Mouse (Mus musculus) heart, postnatal 10 days (tissue): Measurements from ENCODE around the gene Sstr3. TPM values are rescaled to one million over a fixed set of nuclear protein-coding genes. Genes with fewer than 3 reads are reported as not detected.

Experiments
- DNase-seq, 2 experiments: peaks; one replicate each; pipeline ENCODE4 v3.0.0; 2021
- intact Hi-C: fragments of 180-260 bp; cut with DNase I; formaldehyde crosslinking; loops from one replicate; pipeline ENCODE4 v1.15.1; 2025
- total RNA-seq, 2 experiments: library from RNA; stranded (reverse); gene quantifications; 2 replicates each; pipeline ENCODE4 v1.2.3; 2021

Sstr3 gene
- total RNA-seq, 2 experiments from 2014 or later: 0.20 TPM; not detected in 1

- intact Hi-C loops: loop anchor here (1.0 to 5.0 kb wide), 4 partner anchors 18 to 355 kb away; no protein-coding TSS in a partner anchor
- DNase-seq: peak; percentile 99 to 100
Observed at GRCm38 (mm10) chr15:78531901-78532469, 12.5 kb downstream of the Sstr3 start.

DNA sequence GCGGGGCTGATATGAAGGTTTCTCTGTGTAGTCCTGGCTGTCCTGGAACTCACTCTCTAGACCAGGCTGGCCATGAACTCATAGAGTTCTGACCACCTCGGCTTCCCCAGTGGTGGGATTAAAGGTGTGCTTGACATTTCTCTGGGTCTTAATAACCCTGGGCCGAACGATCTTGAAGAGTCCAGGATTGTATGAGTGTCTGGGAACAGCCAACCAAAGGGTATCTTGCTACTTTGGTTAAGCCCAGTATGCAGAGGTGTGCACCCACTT is 13.1 kb downstream of the Sstr3 start:
- peak in 1 of 2 experiments; percentile 43 for DNase-seq
- intact Hi-C loops: loop anchor here (5.0 kb wide), 1 partner anchor 354 kb away; no protein-coding TSS in a partner anchor

DNA sequence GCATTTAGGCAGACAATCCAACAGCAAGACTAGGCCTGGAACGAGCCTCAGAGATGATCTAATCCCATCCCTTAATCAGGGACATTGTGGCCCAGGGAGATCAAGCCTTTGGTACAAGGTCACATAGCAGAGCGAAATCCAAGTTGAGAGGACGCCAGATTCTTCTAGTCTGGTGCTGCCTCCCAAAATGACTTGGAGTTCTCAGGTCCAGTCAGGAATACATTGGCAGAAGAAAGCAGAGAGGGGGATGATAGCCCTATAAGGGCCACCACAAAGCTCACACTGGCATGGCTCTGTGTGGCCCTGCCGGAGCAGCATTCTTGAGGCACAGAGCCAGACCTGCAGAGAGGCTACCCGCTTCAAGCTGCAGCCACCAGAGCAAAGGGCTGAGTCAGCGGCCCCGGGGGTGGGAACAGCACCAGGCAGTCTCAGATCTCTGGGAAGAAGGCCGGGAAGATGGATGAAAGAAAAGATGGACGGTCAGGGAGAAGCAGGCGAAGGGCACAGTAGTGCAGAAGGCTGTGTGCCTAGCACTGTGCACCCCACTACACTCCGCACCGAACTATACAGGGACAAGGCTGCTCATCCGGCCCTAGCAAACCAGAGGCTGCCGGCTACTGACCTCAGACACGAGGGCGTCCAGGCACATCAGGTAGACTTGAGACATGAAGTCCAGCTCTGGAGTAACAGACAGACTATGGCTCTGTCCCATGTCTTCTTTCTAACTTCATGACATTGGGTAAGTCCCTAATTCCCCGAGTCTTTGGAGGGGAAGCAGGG is 13.6 kb downstream of the Sstr3 start, which contains the start of gene C1qtnf6:
Gene C1qtnf6 (minus strand): TSS at position 746 of the 780 bp plus-strand sequence.
- intact Hi-C loops: loop anchor here (5.0 kb wide), 1 partner anchor 354 kb away; no protein-coding TSS in a partner anchor
- peak; percentile 88 for DNase-seq

- no peak for DNase-seq
- intact Hi-C loops: loop anchor here (5.0 kb wide), 1 partner anchor 353 kb away; no protein-coding TSS in a partner anchor
Observed at GRCm38 (mm10) chr15:78530141-78530540, 14.3 kb downstream of the Sstr3 start.

- intact Hi-C loops: no loop called here
Observed at GRCm38 (mm10) chr15:78529428-78529990, 15.0 kb downstream of the Sstr3 start.

DNA sequence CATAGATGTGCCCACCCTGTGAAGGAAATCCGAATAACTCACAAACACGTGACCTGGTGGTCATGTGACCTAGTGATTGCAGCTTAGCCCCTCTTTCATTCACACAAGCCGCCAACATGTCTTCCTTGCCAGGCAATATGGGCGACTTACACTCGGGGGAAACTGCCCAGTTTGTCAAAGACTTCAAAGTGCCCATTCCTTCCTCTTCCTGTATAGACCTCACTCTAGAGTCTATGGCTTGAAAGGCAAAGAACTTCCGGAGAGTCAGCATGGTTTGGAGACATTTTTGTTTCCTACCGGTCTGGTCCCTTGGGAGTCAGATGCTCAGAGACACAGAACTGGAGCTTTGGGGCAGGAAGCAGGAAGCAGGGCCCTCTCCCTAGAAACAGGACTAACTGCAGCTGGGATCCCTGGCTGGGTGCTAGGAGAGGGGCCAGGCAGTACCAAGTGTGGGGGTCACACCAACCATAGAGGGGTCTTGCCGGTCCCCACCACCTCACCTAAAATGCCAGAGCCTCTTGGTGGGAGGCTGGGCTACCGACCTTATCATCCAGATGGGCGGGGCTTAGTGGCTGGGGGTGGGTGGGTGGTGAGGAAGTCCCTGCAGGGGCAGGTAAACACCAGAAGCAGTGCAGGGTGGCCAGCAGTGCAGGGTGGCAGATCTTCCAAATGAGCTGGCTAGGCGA is 15.6 kb downstream of the Sstr3 start:
- intact Hi-C loops: no loop called here
- peak; percentile 70 to 74 for DNase-seq

More at GRCm38 (mm10) chr15:78529428-78529990, 15.0 kb downstream of the Sstr3 start:
- DNase-seq: peak; percentile 88 to 89

- DNase-seq: peak; percentile 69 to 73
- intact Hi-C loops: no loop called here
Observed at GRCm38 (mm10) chr15:78527973-78528372, 16.5 kb downstream of the Sstr3 start.

DNA sequence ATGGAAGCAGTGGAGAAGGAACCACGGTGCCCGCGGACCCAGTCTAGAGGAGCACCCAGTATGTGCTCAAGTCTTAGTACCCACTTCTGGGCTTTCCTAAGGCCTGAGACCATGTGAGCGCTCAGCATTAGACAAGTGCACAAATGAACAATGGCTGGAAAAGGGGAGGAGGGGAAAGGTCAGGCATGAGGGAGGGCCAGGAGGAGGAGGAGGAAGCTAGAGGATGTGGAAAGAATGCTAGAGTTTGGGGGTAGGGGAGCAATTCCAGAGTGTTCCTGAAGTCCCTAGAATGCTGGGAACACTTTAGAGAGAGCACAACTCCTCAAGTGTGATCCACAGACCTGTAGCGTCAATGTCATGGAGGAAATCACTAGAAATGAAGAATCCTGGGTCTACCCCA is 20.3 kb downstream of the Sstr3 start:
- DNase-seq: no peak
- intact Hi-C loops: no loop called here

GRCm38 (mm10) chr15:78521892-78522291 is 22.6 kb downstream of the Sstr3 start:
- intact Hi-C loops: no loop called here
- no peak for DNase-seq

DNA sequence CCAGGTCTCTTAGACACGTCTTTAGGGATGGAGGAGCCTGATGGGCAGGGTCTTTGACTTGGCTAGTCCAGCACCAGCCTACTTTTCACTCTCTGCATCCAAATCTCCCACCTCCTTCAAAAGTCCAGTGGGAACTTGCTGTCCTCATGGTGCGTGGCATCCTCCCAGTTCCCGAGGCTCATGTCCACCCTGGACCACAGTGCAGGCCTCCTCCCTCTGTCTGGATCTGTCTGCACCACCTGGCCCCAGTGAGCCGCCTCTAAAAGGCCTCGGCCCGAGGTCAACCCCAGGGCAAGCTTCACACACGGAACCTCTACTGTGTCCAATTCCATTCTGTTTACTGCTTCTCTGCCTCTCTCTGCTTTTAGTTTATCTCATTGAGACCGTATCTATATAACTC is 23.2 kb downstream of the Sstr3 start:
- peak in 1 of 2 experiments; percentile 22 for DNase-seq
- intact Hi-C loops: no loop called here

DNA sequence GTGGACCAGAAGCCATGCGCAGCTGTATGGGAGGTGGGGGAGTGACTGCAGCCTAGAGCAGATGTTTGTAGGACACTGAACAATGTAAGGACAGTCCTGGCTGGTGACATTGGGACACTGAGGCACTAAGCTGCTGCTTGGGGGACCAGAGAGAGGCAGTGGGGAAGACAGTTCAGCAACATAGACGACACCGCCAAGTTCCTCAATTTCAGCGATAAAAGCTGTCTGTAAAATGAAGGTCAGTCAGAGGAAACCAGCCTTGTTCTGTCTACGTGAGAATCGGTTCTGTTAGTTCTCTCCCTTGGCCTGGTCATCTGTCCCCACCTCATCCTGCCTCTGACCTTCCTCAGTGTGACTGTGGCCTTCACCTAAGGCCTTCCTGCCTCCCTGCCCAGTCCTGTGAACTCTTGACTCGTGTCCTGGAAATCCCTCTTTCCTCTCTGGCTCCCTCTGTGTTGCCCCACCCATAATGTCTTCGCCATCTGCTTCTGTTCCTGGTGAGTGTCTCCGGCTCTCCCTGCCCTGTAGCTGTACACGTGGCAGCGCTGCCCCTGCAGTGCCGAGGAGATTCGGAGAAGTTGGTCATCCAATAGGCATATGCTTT is 24.3 kb downstream of the Sstr3 start:
- intact Hi-C loops: no loop called here
- peak; percentile 73 to 77 for DNase-seq

- intact Hi-C loops: loop anchor here (10.0 kb wide), 1 partner anchor 263 kb away; no protein-coding TSS in a partner anchor
- DNase-seq: peak in 1 of 2 experiments; percentile 49
Observed at GRCm38 (mm10) chr15:78518221-78518620, 26.3 kb downstream of the Sstr3 start.

GRCm38 (mm10) chr15:78515759-78516158 is 28.7 kb downstream of the Sstr3 start:
- intact Hi-C loops: loop anchor here (2.0 to 10.0 kb wide), 2 partner anchors 67 to 261 kb away; no protein-coding TSS in a partner anchor
- no peak for DNase-seq

DNA sequence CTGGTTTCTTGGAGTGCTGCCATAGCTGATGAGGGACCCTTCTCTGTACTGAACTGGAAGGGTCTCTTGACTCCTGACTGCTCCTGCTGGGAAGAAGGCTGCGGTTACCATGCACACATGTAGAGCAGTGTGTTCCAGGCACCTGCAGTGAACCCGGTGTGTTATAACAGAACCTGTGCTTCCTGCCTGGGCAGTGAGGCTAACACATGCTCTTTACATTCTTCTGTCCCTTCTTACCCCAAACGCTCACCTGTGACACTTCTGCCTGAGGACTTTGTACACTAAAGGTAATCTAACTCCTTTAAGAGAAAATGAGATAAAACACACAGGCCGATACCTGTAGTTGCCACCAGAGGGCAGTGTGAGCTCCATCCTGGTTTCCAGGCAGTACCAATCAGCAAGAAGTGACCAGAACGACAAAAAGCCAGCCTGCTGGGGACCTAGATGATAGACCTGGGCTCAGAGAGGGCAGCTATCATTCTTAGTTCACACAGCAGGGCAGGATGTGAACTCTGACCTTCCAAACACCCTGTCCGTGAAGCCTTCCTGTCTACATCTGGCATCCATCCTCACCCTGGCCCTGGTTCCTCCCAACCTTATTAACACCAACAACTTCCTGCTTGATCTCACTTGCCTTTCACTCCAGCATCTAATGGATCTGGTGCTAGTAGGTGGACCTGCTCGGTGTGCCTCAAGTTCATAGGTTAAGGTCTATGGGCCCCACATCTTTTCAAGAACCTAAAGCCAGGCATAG is 29.9 kb downstream of the Sstr3 start:
- intact Hi-C loops: loop anchor here (1.0 to 10.0 kb wide), 3 partner anchors 18 to 260 kb away; no protein-coding TSS in a partner anchor
- DNase-seq: peak; percentile 82 to 90

GRCm38 (mm10) chr15:78513019-78513418 is 31.5 kb downstream of the Sstr3 start:
- DNase-seq: no peak
- intact Hi-C loops: loop anchor here (2.0 to 10.0 kb wide), 2 partner anchors 64 to 258 kb away; no protein-coding TSS in a partner anchor

DNA sequence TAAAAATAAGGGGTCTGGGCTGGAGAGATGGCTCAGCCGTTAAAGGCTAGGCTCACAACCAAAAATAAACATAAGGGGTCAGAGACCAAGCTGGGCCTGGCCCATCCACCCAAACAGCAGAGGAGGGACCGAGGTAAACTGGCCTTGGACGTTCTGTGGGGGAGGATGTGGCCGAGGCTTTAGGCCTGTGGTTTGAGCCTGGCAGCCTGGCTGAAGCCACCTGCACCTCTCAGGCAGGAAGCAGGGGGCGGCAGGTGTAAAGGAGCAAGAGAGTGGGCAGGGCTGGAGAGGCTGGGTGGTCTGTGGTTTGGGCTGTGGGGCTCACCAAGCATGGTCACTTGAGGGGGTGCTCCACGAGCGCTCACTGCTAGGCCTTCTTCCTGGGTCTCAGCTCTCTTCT is 32.5 kb downstream of the Sstr3 start:
- no peak for DNase-seq
- intact Hi-C loops: loop anchor here (2.0 to 10.0 kb wide), 2 partner anchors 63 to 257 kb away; no protein-coding TSS in a partner anchor

GRCm38 (mm10) chr15:78510736-78511135 is 33.7 kb downstream of the Sstr3 start:
- no peak for DNase-seq
- intact Hi-C loops: loop anchor here (10.0 kb wide), 1 partner anchor 256 kb away; no protein-coding TSS in a partner anchor

DNA sequence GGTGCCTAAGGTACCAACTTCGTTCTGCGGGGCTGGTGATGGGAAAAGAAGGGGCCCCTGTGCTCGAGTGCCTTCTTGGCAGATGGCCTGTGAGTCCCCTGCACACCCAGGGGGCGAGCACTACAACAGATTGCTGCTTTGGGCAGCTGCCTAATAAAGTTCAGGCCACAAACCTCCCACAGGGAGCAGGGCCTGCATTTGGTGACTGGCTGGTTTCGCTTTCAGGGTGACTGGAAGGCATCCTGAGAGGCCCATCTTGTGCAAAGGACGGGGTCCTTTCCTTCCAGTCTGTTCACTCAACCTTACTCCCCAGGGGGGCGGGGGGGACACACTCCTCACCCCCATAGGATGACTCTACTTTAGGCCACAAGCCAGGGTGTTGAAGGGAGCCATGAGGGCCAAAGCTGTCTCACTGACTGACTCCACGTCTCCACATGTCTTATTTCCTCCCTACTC is 34.3 kb downstream of the Sstr3 start:
- intact Hi-C loops: loop anchor here (10.0 kb wide), 1 partner anchor 255 kb away; no protein-coding TSS in a partner anchor

DNA sequence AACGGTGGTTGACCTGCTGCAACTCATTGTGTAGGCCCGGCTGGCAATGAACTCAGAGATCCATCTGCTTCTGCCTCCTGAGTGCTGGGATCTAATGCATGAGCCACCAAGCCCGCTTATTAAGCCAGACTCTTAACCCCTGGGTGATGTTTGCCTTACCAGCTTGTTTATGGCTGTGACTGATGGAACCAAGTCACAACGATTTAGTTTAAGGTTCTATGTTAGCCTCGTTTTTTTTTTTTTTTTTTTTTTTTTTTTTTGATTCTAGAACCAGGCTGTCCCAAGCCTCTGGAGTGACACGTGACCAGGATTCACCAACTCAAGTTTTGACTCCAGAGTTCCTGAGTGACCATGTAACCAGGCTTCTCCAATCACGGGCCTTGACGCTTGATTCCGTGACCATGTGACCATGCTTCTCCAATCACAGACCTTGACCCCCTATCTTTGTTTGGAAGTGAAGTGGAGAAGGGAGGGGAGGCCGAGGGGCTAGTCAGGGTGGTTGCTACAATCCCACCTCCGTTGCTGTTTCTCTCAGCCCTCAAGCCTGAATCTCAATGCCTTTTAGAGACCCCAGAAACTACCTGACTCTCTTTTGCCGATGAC is 35.1 kb downstream of the Sstr3 start:
- intact Hi-C loops: no loop called here
- no peak for DNase-seq

More for the DNA sequence above, 34.3 kb downstream of the Sstr3 start:
- peak in 1 of 2 experiments; percentile 29 for DNase-seq
